Mouse (Mus musculus) MEL (cell line): ENCODE measurements around the gene Tmtc2. TPM values are rescaled to one million over a fixed set of nuclear protein-coding genes. Genes with fewer than 3 reads are reported as not detected.

Experiments used
- DNase-seq: peaks from one replicate; pipeline ENCODE4 v3.0.0; 2011; ENCODE audit warnings: low read depth, low spot score
- H3K27ac ChIP-seq: 2 replicates; pipeline ENCODE4 v1.5.1; 2012; ENCODE audit warnings: low read depth, mild to moderate bottlenecking, control low read depth, low read length, moderate library complexity; ENCODE audit not compliant: control insufficient read depth
- H3K27me3 ChIP-seq, 2 experiments: fragments of 150-350 bp in 1 of 2; sonication (generic) in 1 of 2; 2 replicates each; pipeline ENCODE4 v1.6.1; 2012; ENCODE audit warnings: low read length in 2 of 2, mild to moderate bottlenecking in 2 of 2, improper control_type of control experiment in 1 of 2, moderate library complexity in 1 of 2; ENCODE audit not compliant: insufficient read depth in 2 of 2, control insufficient read depth in 1 of 2
- H3K36me3 ChIP-seq, 2 experiments: 2 replicates each; pipeline ENCODE4 v1.6.1; 2012 to 2014; ENCODE audit warnings: low read length in 2 of 2, improper control_type of control experiment in 1 of 2, inconsistent platforms in 1 of 2, mild to moderate bottlenecking in 1 of 2; ENCODE audit not compliant: insufficient read depth in 2 of 2, control insufficient read depth in 1 of 2
- H3K4me1 ChIP-seq, 2 experiments: fragments of 150-350 bp in 1 of 2; sonication (generic) in 1 of 2; 2 replicates each; pipeline ENCODE4 v1.6.1; 2012; ENCODE audit warnings: low read length in 2 of 2, improper control_type of control experiment in 1 of 2, mild to moderate bottlenecking in 1 of 2; ENCODE audit not compliant: insufficient read depth in 2 of 2, control insufficient read depth in 1 of 2
- H3K4me3 ChIP-seq, 2 experiments: fragments of 150-350 bp in 1 of 2; sonication (generic) in 1 of 2; 2 replicates each; pipeline ENCODE4 v1.5.1; 2012; ENCODE audit warnings: low read depth in 2 of 2, low read length in 2 of 2, mild to moderate bottlenecking in 2 of 2, moderate library complexity in 2 of 2, control low read depth in 1 of 2, improper control_type of control experiment in 1 of 2; ENCODE audit not compliant: control insufficient read depth in 1 of 2, insufficient read depth in 1 of 2
- H3K79me2 ChIP-seq: 2 replicates; pipeline ENCODE4 v1.6.1; 2012; ENCODE audit warnings: mild to moderate bottlenecking, low read length, moderate library complexity; ENCODE audit not compliant: control insufficient read depth, poor library complexity, insufficient read depth
- H3K9ac ChIP-seq: 2 replicates; pipeline ENCODE4 v1.6.1; 2012; ENCODE audit warnings: low read depth, mild to moderate bottlenecking, control low read depth, low read length, moderate library complexity; ENCODE audit not compliant: control insufficient read depth, poor library complexity, severe bottlenecking
- H3K9me3 ChIP-seq: fragments of 150-350 bp; sonication (generic); replicated peaks from 2 replicates; pipeline ENCODE4 v1.6.1; 2012; ENCODE audit warnings: mild to moderate bottlenecking, low read length, improper control_type of control experiment, moderate library complexity; ENCODE audit not compliant: insufficient read depth
- BHLHE40 ChIP-seq: IDR thresholded peaks from 2 replicates; pipeline ENCODE4 v1.6.1; 2012; ENCODE audit warnings: low read depth, mild to moderate bottlenecking, inconsistent platforms, low read length, improper control_type of control experiment, borderline replicate concordance
- CHD1 ChIP-seq: IDR thresholded peaks from 2 replicates; pipeline ENCODE4 v1.6.1; 2012; ENCODE audit warnings: low read depth, mild to moderate bottlenecking, inconsistent platforms, low read length, improper control_type of control experiment
- EP300 ChIP-seq, 2 experiments: IDR thresholded peaks; 2 replicates each; pipeline ENCODE4 v1.6.1; 2011; ENCODE audit warnings: improper control_type of control experiment in 2 of 2, low read length in 2 of 2, low read depth in 1 of 2, mild to moderate bottlenecking in 1 of 2
- ETS1 ChIP-seq: IDR thresholded peaks from 2 replicates; pipeline ENCODE4 v1.6.1; 2012; ENCODE audit warnings: low read depth, mild to moderate bottlenecking, inconsistent platforms, low read length, improper control_type of control experiment, moderate library complexity
- GABPA ChIP-seq: IDR thresholded peaks from 2 replicates; pipeline ENCODE4 v1.6.1; 2012; ENCODE audit warnings: low read depth, mild to moderate bottlenecking, inconsistent platforms, low read length, improper control_type of control experiment, moderate library complexity
- GATA1 ChIP-seq: IDR thresholded peaks from 2 replicates; pipeline ENCODE4 v1.6.1; 2011; ENCODE audit warnings: low read depth, low read length, improper control_type of control experiment
- HCFC1 ChIP-seq: IDR thresholded peaks from 2 replicates; pipeline ENCODE4 v1.6.1; 2012; ENCODE audit warnings: low read depth, mild to moderate bottlenecking, inconsistent platforms, low read length, improper control_type of control experiment, moderate library complexity
- JUND ChIP-seq: IDR thresholded peaks from 2 replicates; pipeline ENCODE4 v1.6.1; 2011; ENCODE audit warnings: low read depth, mild to moderate bottlenecking, improper control_type of control experiment, low read length
- MAFK ChIP-seq: IDR thresholded peaks from 2 replicates; pipeline ENCODE4 v1.6.1; 2011; ENCODE audit warnings: low read depth, mild to moderate bottlenecking, low read length, improper control_type of control experiment, borderline replicate concordance
- MAX ChIP-seq: IDR thresholded peaks from 2 replicates; pipeline ENCODE4 v1.6.1; 2011; ENCODE audit warnings: low read length, improper control_type of control experiment
- MEF2A ChIP-seq: IDR thresholded peaks from 2 replicates; pipeline ENCODE4 v1.6.1; 2014; ENCODE audit warnings: low read depth, mild to moderate bottlenecking, inconsistent platforms, low read length, improper control_type of control experiment; ENCODE audit not compliant: poor library complexity, insufficient replicate concordance, severe bottlenecking; ENCODE audit errors: extremely low read depth
- MXI1 ChIP-seq: IDR thresholded peaks from 2 replicates; pipeline ENCODE4 v1.6.1; 2011; ENCODE audit warnings: mild to moderate bottlenecking, low read depth, low read length, improper control_type of control experiment
- MYC ChIP-seq: IDR thresholded peaks from 2 replicates; pipeline ENCODE4 v1.6.1; 2011; ENCODE audit warnings: low read depth, mild to moderate bottlenecking, low read length, improper control_type of control experiment, moderate library complexity
- NELFE ChIP-seq: IDR thresholded peaks from 2 replicates; pipeline ENCODE4 v1.6.1; 2011; ENCODE audit warnings: low read depth, low read length, improper control_type of control experiment
- NRF1 ChIP-seq: IDR thresholded peaks from 2 replicates; pipeline ENCODE4 v1.6.1; 2014; ENCODE audit warnings: low read depth, mild to moderate bottlenecking, inconsistent platforms, low read length, improper control_type of control experiment, moderate library complexity; ENCODE audit not compliant: poor library complexity, insufficient read depth, severe bottlenecking
- POLR2AphosphoS5 ChIP-seq: IDR thresholded peaks from 2 replicates; pipeline ENCODE4 v1.6.1; 2012; ENCODE audit warnings: low read depth, borderline replicate concordance, mild to moderate bottlenecking, inconsistent platforms, low read length, moderate library complexity, mixed read lengths
- RAD21 ChIP-seq: IDR thresholded peaks from 2 replicates; pipeline ENCODE4 v1.6.1; 2011; ENCODE audit warnings: mild to moderate bottlenecking, low read depth, low read length, improper control_type of control experiment
- SMC3 ChIP-seq: IDR thresholded peaks from 2 replicates; pipeline ENCODE4 v1.6.1; 2011; ENCODE audit warnings: low read depth, low read length, improper control_type of control experiment
- TAL1 ChIP-seq: IDR thresholded peaks from 2 replicates; pipeline ENCODE4 v1.6.1; 2012; ENCODE audit warnings: mild to moderate bottlenecking, inconsistent platforms, low read length, moderate library complexity, mixed read lengths
- ZC3H11A ChIP-seq: IDR thresholded peaks from 2 replicates; pipeline ENCODE4 v1.6.1; 2012; ENCODE audit warnings: low read depth, mild to moderate bottlenecking, inconsistent platforms, low read length, improper control_type of control experiment
- ZKSCAN1 ChIP-seq: IDR thresholded peaks from 2 replicates; pipeline ENCODE4 v1.6.1; 2012; ENCODE audit warnings: low read depth, mild to moderate bottlenecking, inconsistent platforms, low read length, improper control_type of control experiment, moderate library complexity
- ZMIZ1 ChIP-seq: IDR thresholded peaks from 2 replicates; pipeline ENCODE4 v1.6.1; 2012; ENCODE audit warnings: low read depth, mild to moderate bottlenecking, inconsistent platforms, low read length, improper control_type of control experiment, moderate library complexity
- ZNF384 ChIP-seq: IDR thresholded peaks from 2 replicates; pipeline ENCODE4 v1.6.1; 2012; ENCODE audit warnings: low read depth, mild to moderate bottlenecking, inconsistent platforms, low read length, improper control_type of control experiment
- polyA plus RNA-seq, 2 experiments: library from polyadenylated mRNA; stranded (reverse) in 1 of 2; unstranded in 1 of 2; fragments of >175 nt in 1 of 2; fragments of >200 nt in 1 of 2; gene quantifications; 2 replicates each; pipeline versions ENCODE4 v1.2.1 to v1.2.4; 2012; ENCODE audit warnings: low replicate concordance in 2 of 2, low read depth in 1 of 2; ENCODE audit not compliant: insufficient read length in 2 of 2, insufficient read depth in 1 of 2, missing spikeins in 1 of 2
- total RNA-seq: library from RNA; depleted of rRNA; stranded (reverse); fragments of 300-350 nt; gene quantifications from 2 replicates; pipeline ENCODE4 v1.2.3, GENCODE M21; 2012

Tmtc2 gene
- total and polyA plus RNA-seq, 3 experiments, result not detected

- H3K79me2 ChIP-seq, result no peaks in the 10 kb centered on the region
- DNase-seq, result no peak
- H3K4me1 ChIP-seq, result no peaks in the 10 kb centered on the region
- no peak overlapping the region for H3K27ac ChIP-seq
- H3K36me3 ChIP-seq, result no peaks in the 10 kb centered on the region
- TF ChIP-seq SMC3 (no peak), GATA1 (no peak), MYC (no peak), NRF1 (no peak), MAX (no peak), CHD1 (no peak)
- TF ChIP-seq, all 39 proteins: peak for 0
- H3K27me3 ChIP-seq, result no peaks in the 10 kb centered on the region
- H3K4me3 ChIP-seq, result no peak overlapping the region
- no peak overlapping the region for H3K9ac ChIP-seq
- H3K9me3 ChIP-seq, result no peaks in the 10 kb centered on the region
Observed at GRCm38 (mm10) chr10:105319299-105320057, 254.8 kb downstream of the Tmtc2 start.

GRCm38 (mm10) chr10:105318869-105319268 is 255.4 kb downstream of the Tmtc2 start:
- no peak overlapping the region for H3K4me3 ChIP-seq
- no peaks in the 10 kb centered on the region for H3K36me3 ChIP-seq
- no peaks in the 10 kb centered on the region for H3K79me2 ChIP-seq
- no peaks in the 10 kb centered on the region for H3K27me3 ChIP-seq
- no peak for TF ChIP-seq ZKSCAN1
- no peak for TF ChIP-seq SMC3
- no peak for TF ChIP-seq NELFE
- TF ChIP-seq MAX, result no peak
- TF ChIP-seq NRF1, result no peak
- TF ChIP-seq ZC3H11A, result no peak
- TF ChIP-seq EP300 (IDR thresholded peaks at IDR 0.05; ENCODE audit: low read depth in 1 of 2, low read length in 2 of 2), result no peak
- no peaks in the 10 kb centered on the region for H3K9me3 ChIP-seq
- no peak for DNase-seq
- no peak overlapping the region for H3K27ac ChIP-seq
- no peaks in the 10 kb centered on the region for H3K4me1 ChIP-seq
- H3K9ac ChIP-seq, result no peak overlapping the region

GRCm38 (mm10) chr10:105312986-105313385 is 261.3 kb downstream of the Tmtc2 start:
- Histone ChIP-seq H3K27me3 (no peaks in the 10 kb centered on the region), H3K4me3 (no peak overlapping the region), H3K4me1 (no peaks in the 10 kb centered on the region), H3K27ac (no peak overlapping the region), H3K9me3 (no peaks in the 10 kb centered on the region), H3K79me2 (no peaks in the 10 kb centered on the region), H3K9ac (no peak overlapping the region), H3K36me3 (no peaks in the 10 kb centered on the region)
- TF ChIP-seq RAD21 (no peak), CHD1 (no peak), ETS1 (no peak), GABPA (no peak), MXI1 (no peak), MEF2A (no peak), ZNF384 (no peak), POLR2AphosphoS5 (no peak), EP300 (IDR thresholded peaks at IDR 0.05; ENCODE audit: low read depth in 1 of 2, low read length in 2 of 2) (no peak), SMC3 (no peak), JUND (no peak), HCFC1 (no peak), TAL1 (no peak), ZMIZ1 (no peak), BHLHE40 (no peak), MAFK (no peak), ZKSCAN1 (no peak)
- no peak for DNase-seq
